Mouse (Mus musculus) liver, embryonic 11.5 days (tissue): ENCODE data around the gene Angptl2. TPM values are rescaled to one million over a fixed set of nuclear protein-coding genes. Genes with fewer than 3 reads are reported as not detected.

Experiments used
- ATAC-seq: fragments of 200-750 bp; cut with Nextera tagmentation; replicated peaks from 2 replicates; pipeline ENCODE4 v1.8.0; 2017; ENCODE audit warnings: moderate number of reproducible peaks, mild to moderate bottlenecking, moderate TSS enrichment, moderate library complexity; ENCODE audit not compliant: low FRiP score
- DNase-seq: peaks from one replicate; pipeline ENCODE4 v3.0.0-alpha.2; 2017; ENCODE audit warnings: low spot score
- H3K27ac ChIP-seq: fragments of 300-500 bp; sonication (generic); 2 replicates; pipeline ENCODE4 v1.5.1; 2014; ENCODE audit warnings: mild to moderate bottlenecking, low read depth, low read length, control low read depth
- H3K27me3 ChIP-seq: fragments of 300-500 bp; sonication (generic); replicated peaks from 2 replicates; pipeline ENCODE4 v1.6.1; 2014; ENCODE audit warnings: low read length, mixed read lengths; ENCODE audit not compliant: control insufficient read depth, insufficient read depth
- H3K36me3 ChIP-seq: fragments of 300-500 bp; sonication (generic); 2 replicates; pipeline ENCODE4 v1.6.1; 2014; ENCODE audit warnings: mild to moderate bottlenecking, low read length, moderate library complexity, mixed read lengths; ENCODE audit not compliant: control insufficient read depth, insufficient read depth
- H3K4me1 ChIP-seq: fragments of 300-500 bp; sonication (generic); replicated peaks from 2 replicates; pipeline ENCODE4 v1.6.1; 2014; ENCODE audit warnings: low read length, mixed read lengths; ENCODE audit not compliant: control insufficient read depth, insufficient read depth
- H3K4me2 ChIP-seq: fragments of 300-500 bp; sonication (generic); 2 replicates; pipeline ENCODE4 v1.6.1; 2014; ENCODE audit warnings: mild to moderate bottlenecking, control low read depth, moderate library complexity
- H3K4me3 ChIP-seq: fragments of 300-500 bp; sonication (generic); 2 replicates; pipeline ENCODE4 v1.5.1; 2014; ENCODE audit warnings: low read depth, low read length, control low read depth
- H3K9ac ChIP-seq: fragments of 300-500 bp; sonication (generic); 2 replicates; pipeline ENCODE4 v1.6.1; 2014; ENCODE audit warnings: low read depth, low read length, control low read depth
- H3K9me3 ChIP-seq: fragments of 300-500 bp; sonication (generic); 2 replicates; pipeline ENCODE4 v1.6.1; 2016; ENCODE audit warnings: low read length, inconsistent platforms, mixed read lengths; ENCODE audit not compliant: control insufficient read depth
- WGBS: fragments of 180-500 bp; shearing (Covaris S2); extraction: QIAGEN DNeasy Blood & Tissue Kit; methylation state at CpG from one replicate; pipeline ENCODE4 v1.1.7; 2014; 5-methylcytosine and 5-hydroxymethylcytosine counted together
- polyA plus RNA-seq: library from polyadenylated mRNA; unstranded; fragments of >200 nt; fragmentation: Nextera tagmentation; extraction: Ambion mirVana; gene quantifications from 2 replicates; pipeline ENCODE4 v1.2.1, GENCODE M21; 2014

The Angptl2 gene
- polyA plus RNA-seq, 1 experiment from 2014 or later, result 11.3 TPM

DNA sequence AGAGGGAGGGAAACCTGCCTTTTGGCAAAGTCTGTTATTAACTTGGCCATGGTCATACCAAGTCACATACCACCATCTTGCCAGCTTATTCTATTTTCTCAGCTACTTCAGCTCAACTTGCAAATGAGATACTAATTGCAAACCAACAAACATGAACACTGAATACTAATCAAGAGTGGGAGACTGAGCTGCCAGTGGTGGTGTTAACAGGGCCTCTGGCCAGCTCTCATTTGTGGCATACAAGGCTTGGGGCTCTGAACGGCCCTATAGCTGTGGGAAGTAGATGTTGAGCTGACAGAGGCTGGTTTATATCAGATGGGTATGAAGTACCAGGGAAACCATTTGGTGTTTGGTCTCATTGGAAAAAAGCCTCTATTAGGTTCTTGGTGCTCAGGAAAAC, 51.2 kb downstream of the Angptl2 start:
- DNase-seq (no peak), ATAC-seq (no peak)
- H3K27ac ChIP-seq, result no peak overlapping the region
- H3K4me2 ChIP-seq, result no peak overlapping the region
- no peaks in the 10 kb centered on the region for H3K27me3 ChIP-seq
- no peaks in the 10 kb centered on the region for H3K36me3 ChIP-seq
- no peaks in the 10 kb centered on the region for H3K9me3 ChIP-seq
- no peak overlapping the region for H3K9ac ChIP-seq
- H3K4me1 ChIP-seq, result no peaks in the 10 kb centered on the region; the same call in 1 of the 2 replicates
- no peak overlapping the region for H3K4me3 ChIP-seq
- WGBS, result 87% methylated on average over 1 of the region's 1 CpGs

DNA sequence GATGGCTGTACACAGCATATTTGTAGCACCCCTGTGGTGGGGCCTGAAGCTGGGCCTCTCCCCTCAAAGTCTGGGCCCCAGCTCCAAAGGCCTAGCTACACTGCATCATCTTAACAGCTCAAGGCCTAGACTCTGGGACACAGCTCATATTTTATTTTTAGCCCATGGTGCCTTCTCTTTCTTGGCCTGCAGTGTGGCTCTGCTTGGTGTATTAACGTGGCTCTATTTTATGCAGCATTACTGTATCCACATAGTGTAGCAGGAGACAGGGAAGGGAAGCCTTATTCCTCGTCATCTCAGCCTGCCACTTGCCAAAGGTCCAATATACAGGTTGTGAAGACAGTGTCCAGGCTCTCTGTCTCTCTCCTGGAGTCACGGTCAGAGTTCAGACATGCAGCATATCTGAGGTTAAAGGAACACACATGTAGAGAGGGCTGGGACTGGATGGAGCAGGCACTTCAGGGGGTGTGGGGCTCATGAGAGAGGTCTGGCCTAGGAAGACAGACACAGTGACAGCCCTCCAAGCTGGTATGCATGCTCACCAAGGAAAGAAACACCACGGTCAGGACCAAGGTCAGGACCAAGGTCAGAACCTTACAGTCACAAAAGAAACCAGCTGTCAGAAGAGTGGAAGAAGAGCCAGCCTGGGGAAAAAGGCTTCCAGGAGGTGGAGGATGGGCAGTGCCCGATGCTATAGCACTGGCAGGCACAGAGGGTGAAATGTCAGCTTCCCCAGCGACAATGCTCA, 52.7 kb downstream of the Angptl2 start:
- Histone ChIP-seq H3K4me1 (no peaks in the 10 kb centered on the region; the same call in 1 of the 2 replicates), H3K9me3 (no peaks in the 10 kb centered on the region), H3K27ac (no peak overlapping the region), H3K9ac (no peak overlapping the region), H3K4me3 (no peak overlapping the region), H3K4me2 (no peak overlapping the region), H3K27me3 (no peaks in the 10 kb centered on the region), H3K36me3 (no peaks in the 10 kb centered on the region)
- no peak for ATAC-seq
- DNase-seq, result no peak
- 75% methylated on average over 6 of the region's 6 CpGs for WGBS

DNA sequence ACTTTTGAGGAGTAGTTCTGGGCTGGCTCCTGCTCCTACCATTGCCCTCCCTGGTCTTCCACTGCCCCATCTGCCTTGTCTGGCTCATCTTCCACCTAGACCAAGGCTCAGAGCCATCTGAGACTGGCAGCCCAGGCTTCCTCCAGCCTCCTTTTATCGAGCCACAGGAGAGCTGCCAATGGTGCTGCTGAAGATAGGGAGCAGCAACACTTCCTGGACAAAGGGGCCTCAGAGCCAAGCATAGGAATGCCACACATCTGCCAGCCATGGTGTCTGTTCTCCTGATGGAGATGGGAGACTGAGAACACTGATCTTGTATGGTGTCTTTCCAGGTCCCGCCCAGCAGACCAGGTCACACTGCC, 53.2 kb downstream of the Angptl2 start:
- Histone ChIP-seq H3K4me3 (no peak overlapping the region), H3K4me1 (no peaks in the 10 kb centered on the region; the same call in 1 of the 2 replicates)
- WGBS, result 84% methylated on average over 2 of the region's 2 CpGs

DNA sequence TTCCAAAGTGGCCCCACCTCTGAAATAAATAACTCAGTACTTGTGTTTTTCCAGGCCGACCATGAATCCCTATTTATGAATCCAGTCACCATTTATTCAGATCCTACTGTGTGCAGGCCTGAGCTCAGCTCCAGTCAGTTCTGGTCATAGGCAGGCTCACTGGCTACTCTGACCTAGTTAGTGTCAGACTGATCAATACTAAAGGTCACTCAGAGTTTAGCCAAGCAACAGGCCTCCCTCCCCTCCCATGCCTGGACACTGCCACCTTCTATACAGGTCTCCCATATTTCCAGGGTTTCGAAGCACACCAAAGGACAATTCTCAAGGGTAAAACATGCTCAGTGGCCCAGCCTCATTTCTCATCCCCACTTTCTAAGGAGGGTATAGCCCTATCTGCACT, 54.7 kb downstream of the Angptl2 start:
- Histone ChIP-seq H3K36me3 (no peaks in the 10 kb centered on the region), H3K4me2 (no peak overlapping the region), H3K9me3 (no peaks in the 10 kb centered on the region), H3K4me3 (no peak overlapping the region), H3K27ac (no peak overlapping the region), H3K27me3 (no peaks in the 10 kb centered on the region), H3K9ac (no peak overlapping the region), H3K4me1 (no peaks in the 10 kb centered on the region; the same call in 1 of the 2 replicates)
- ATAC-seq, result no peak
- WGBS, result 85% methylated on average over 2 of the region's 2 CpGs
- DNase-seq, result no peak

More for the DNA sequence above, 53.2 kb downstream of the Angptl2 start:
- DNase-seq, result no peak
- Histone ChIP-seq H3K36me3 (no peaks in the 10 kb centered on the region), H3K27me3 (no peaks in the 10 kb centered on the region), H3K9ac (no peak overlapping the region), H3K27ac (no peak overlapping the region), H3K4me2 (no peak overlapping the region), H3K9me3 (no peaks in the 10 kb centered on the region)
- ATAC-seq, result no peak

DNA sequence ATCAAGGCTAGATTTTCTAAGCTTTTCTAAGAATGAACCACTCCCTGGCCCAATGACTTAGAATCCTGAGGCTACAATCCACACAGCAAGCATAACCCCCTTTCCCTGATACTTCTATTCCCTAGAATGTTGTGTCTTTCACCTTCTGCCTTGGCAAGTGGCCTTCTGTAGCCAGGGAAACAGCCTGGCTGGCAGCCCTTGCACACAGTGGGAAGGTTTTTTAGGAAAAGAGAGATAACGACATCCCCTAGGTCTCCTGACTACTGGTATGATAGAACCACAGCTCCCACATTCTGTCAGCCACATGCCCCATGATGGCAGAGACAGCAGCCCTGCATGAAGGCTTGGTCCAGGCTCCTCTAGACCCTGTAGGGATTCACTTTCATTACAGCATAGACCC, 55.6 kb downstream of the Angptl2 start:
- Histone ChIP-seq H3K27ac (no peak overlapping the region), H3K36me3 (no peaks in the 10 kb centered on the region), H3K4me3 (no peak overlapping the region), H3K9ac (no peak overlapping the region), H3K27me3 (no peaks in the 10 kb centered on the region), H3K4me2 (no peak overlapping the region), H3K4me1 (no peaks in the 10 kb centered on the region; the same call in 1 of the 2 replicates), H3K9me3 (no peaks in the 10 kb centered on the region)
- WGBS, result 67% methylated on average over 1 of the region's 1 CpGs
- DNase-seq, result no peak
- no peak for ATAC-seq

DNA sequence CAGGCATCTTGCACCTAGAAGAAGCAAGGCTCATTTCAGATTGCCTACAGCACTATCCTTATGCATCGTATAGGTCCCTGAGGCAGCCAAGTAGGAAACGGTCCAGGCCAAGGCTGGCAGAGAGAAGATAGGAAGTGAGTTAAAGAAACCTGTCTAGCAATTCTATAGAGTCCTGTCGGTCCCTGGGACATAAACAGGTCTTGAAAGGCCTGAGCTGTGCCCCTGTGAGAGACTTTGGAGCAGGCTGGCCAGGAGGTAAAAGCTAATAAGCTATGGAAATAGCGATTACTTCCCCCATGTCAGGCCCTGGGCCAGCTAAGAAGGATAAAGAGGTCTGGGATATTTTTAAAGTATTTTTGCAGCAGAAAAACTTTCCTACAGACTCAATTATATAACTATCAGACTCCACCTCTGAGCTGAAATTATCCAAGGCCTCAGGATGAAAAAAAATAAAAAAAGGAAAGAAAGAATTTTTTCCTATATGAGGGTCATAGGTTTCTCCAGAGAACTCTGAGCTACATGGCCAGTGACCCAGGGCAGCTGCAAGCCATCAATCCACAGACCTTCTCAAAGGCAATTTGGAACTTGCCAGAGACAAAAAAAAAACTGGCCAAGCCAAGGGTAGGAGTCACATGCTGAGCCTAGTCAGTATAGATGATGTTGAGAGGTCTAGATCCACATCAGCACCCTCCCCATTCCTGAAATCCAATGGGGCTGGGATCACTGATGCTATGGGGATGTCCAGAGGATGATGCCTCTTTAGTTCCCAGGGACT, 57.0 kb downstream of the Angptl2 start:
- Histone ChIP-seq H3K27me3 (no peaks in the 10 kb centered on the region), H3K4me2 (no peak overlapping the region), H3K27ac (no peak overlapping the region), H3K9ac (no peak overlapping the region), H3K36me3 (no peaks in the 10 kb centered on the region), H3K4me1 (no peaks in the 10 kb centered on the region; the same call in 1 of the 2 replicates), H3K4me3 (no peak overlapping the region), H3K9me3 (no peaks in the 10 kb centered on the region)
- ATAC-seq (no peak), DNase-seq (no peak)
- 75% methylated on average over 4 of the region's 4 CpGs for WGBS

DNA sequence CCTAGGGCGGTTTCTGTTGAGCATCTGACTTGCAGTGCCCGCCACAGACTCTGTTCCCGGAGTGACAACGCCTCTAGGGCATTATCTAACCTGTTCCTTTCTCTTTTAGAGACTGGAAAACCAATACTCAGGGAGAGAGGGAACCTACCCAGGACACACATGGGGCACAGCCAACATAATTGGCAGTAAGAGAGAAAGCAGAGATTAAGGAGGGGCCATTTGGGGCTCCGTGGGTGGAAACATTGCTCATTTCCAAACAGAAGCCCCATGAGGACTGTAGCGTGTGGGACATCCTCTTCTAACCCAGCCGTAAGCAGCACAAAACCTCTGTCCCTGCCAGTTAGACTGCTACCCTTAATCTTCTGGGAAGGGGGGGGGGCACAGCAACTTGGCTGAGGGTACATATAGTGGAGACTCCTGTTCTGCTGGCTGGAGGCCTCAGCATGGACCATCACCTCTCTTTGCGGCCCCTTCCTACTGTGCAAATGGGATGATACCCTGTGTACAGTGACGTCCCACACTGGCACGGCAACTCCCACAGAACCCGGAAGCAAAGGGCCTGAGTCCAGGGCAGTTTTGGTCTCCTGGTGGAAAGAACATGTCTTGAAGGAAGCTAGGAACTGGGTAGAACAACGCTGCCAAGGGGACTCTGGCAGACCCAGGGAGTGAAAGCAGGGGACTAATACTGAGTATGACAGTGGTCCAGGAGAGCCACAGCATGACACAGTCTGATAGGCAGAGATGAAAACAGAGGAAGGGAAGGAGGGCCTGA, 59.0 kb downstream of the Angptl2 start:
- H3K36me3 ChIP-seq, result no peaks in the 10 kb centered on the region
- no peak overlapping the region for H3K4me2 ChIP-seq
- H3K27ac ChIP-seq, result no peak overlapping the region
- WGBS, result 86% methylated on average over 12 of the region's 12 CpGs
- no peaks in the 10 kb centered on the region for H3K9me3 ChIP-seq
- ATAC-seq, result no peak
- no peak overlapping the region for H3K4me3 ChIP-seq
- no peaks in the 10 kb centered on the region for H3K4me1 ChIP-seq
- no peak overlapping the region for H3K9ac ChIP-seq
- no peak for DNase-seq
- H3K27me3 ChIP-seq, result no peaks in the 10 kb centered on the region

DNA sequence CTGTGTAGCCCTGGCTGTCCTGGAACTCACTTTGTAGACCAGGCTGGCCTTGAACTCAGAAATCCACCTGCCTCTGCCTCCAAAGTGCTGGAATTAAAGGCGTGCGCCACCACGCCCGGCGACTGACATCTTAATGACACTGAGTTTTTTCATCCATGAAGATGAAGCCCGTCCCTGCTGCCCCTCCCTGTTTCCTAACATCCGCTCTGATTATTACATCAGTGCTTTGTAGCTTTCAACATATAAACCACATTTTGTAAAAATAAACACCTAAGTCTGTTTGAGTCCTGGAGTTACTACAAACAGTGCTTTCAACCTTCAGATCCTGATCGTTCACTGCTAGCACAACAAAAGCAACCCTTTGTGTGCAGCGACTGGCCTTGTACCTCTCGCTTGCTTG, 63.9 kb downstream of the Angptl2 start:
- H3K4me3 ChIP-seq, result no peak overlapping the region
- WGBS, result 90% methylated on average over 10 of the region's 10 CpGs
- H3K9me3 ChIP-seq, result no peaks in the 10 kb centered on the region
- H3K4me1 ChIP-seq, result no peaks in the 10 kb centered on the region; the same call in 1 of the 2 replicates
- H3K9ac ChIP-seq, result no peak overlapping the region
- no peak overlapping the region for H3K27ac ChIP-seq
- ATAC-seq (no peak), DNase-seq (no peak)
- no peaks in the 10 kb centered on the region for H3K36me3 ChIP-seq
- H3K4me2 ChIP-seq, result no peak overlapping the region
- no peaks in the 10 kb centered on the region for H3K27me3 ChIP-seq
